Mouse (Mus musculus) kidney, embryonic 15.5 days (tissue): ENCODE results near the gene Mospd3. TPM values are rescaled to one million over a fixed set of nuclear protein-coding genes. Genes with fewer than 3 reads are reported as not detected.

Experiments
- ATAC-seq: fragments of 200-750 bp; cut with Nextera tagmentation; replicated peaks from 2 replicates; pipeline ENCODE4 v1.8.0; 2017; ENCODE audit warnings: moderate TSS enrichment; ENCODE audit not compliant: low FRiP score
- H3K27ac ChIP-seq: fragments of 300-500 bp; sonication (generic); 2 replicates; pipeline ENCODE4 v1.5.1; 2015; ENCODE audit warnings: mild to moderate bottlenecking, inconsistent platforms
- H3K27me3 ChIP-seq: fragments of 300-500 bp; sonication (generic); 2 replicates; pipeline ENCODE4 v1.6.1; 2015; ENCODE audit warnings: inconsistent platforms
- H3K36me3 ChIP-seq: fragments of 300-500 bp; sonication (generic); 2 replicates; pipeline ENCODE4 v1.6.1; 2015; ENCODE audit warnings: inconsistent platforms
- H3K4me1 ChIP-seq: fragments of 300-500 bp; sonication (generic); 2 replicates; pipeline ENCODE4 v1.6.1; 2015; ENCODE audit warnings: inconsistent platforms
- H3K4me2 ChIP-seq: fragments of 300-500 bp; sonication (generic); 2 replicates; pipeline ENCODE4 v1.6.1; 2015; ENCODE audit warnings: moderate library complexity, mild to moderate bottlenecking, inconsistent platforms
- H3K4me3 ChIP-seq: fragments of 300-500 bp; sonication (generic); replicated peaks from 2 replicates; pipeline ENCODE4 v1.5.1; 2015; ENCODE audit warnings: mild to moderate bottlenecking, inconsistent platforms
- H3K9ac ChIP-seq: fragments of 300-500 bp; sonication (generic); 2 replicates; pipeline ENCODE4 v1.6.1; 2015; ENCODE audit warnings: mild to moderate bottlenecking, inconsistent platforms
- H3K9me3 ChIP-seq: fragments of 300-500 bp; sonication (generic); replicated peaks from 2 replicates; pipeline ENCODE4 v1.6.1; 2016; ENCODE audit warnings: inconsistent platforms
- WGBS: fragments of 180-500 bp; shearing (Covaris S2); methylation state at CpG from one replicate; pipeline ENCODE4 v1.1.7; 2015; ENCODE audit warnings: mixed read lengths; 5-methylcytosine and 5-hydroxymethylcytosine counted together
- polyA plus RNA-seq: library from polyadenylated mRNA; unstranded; fragments of >200 nt; fragmentation: Nextera tagmentation; extraction: Ambion mirVana; gene quantifications from 2 replicates; pipeline ENCODE4 v1.2.1, GENCODE M21; 2015

Mospd3 gene
- polyA plus RNA-seq, 1 experiment from 2014 or later = 30.2 TPM

DNA sequence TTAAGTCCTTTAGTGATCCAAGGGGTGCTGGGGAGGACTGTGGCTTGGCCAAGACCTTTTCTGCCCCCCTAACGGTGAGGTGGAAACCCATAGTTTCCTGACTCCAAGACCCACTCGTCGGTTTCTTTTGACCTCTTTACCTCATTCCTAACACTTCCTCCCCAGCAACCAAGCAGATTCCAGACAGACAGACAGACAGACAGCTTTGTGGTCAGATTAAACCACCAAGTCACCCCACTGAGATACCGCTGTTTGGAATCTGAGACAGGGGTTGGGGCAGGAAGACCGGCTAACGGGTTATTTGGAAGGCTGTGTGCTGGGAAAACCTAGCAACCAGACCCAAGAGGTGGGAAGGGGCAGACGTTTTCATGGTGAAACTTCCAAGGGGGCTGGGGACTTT is 30.7 kb downstream of the Mospd3 start:
- Histone ChIP-seq H3K4me2 (no peak overlapping the region), H3K27ac (no peak overlapping the region), H3K9me3 (no peaks in the 10 kb centered on the region), H3K4me1 (peaks cover 8% of the 10 kb centered on the region), H3K27me3 (peaks cover 10% of the 10 kb centered on the region; the same call in 1 of the 2 replicates), H3K9ac (no peak overlapping the region), H3K36me3 (no peaks in the 10 kb centered on the region), H3K4me3 (no peak overlapping the region)
- 50% methylated on average over 7 of the region's 7 CpGs for WGBS
- no peak for ATAC-seq

DNA sequence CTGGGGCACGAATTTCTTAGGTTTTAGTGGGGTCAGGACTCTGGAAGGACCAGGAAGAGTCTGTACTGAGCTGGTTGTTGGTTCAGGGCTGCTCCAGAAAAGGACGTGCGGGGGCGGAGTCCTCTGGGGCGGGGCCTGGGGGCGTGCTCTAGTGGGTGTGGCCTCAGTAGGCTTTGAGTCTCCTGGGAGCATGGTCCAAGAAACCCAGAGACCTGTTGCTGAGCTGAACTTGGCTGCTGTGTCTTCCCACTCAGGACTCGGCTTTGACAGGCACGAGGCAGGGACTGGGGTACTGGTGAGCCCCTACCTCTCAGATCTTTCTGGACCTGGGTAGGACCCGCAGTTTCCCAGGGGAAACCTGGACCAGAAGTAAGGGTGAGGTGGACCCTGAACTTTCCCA is 31.2 kb downstream of the Mospd3 start, which contains the start of gene Tfr2:
Gene Tfr2, plus strand, starts transcription at position 176 of the 400 bp plus-strand sequence.
- H3K36me3 ChIP-seq = no peaks in the 10 kb centered on the region
- no peak within 1 kb of the TSS for H3K27ac ChIP-seq
- H3K4me2 ChIP-seq = no peak within 1 kb of the TSS
- H3K4me1 ChIP-seq = peaks cover 7% of the 10 kb centered on the region
- H3K9ac ChIP-seq = no peak within 1 kb of the TSS
- H3K9me3 ChIP-seq = no peaks in the 10 kb centered on the region
- ATAC-seq = peak; percentile 76
- 30% methylated on average over 9 of the region's 9 CpGs for WGBS
- peaks cover 9% of the 10 kb centered on the region; the same call in 1 of the 2 replicates for H3K27me3 ChIP-seq
- no peak within 1 kb of the TSS for H3K4me3 ChIP-seq

DNA sequence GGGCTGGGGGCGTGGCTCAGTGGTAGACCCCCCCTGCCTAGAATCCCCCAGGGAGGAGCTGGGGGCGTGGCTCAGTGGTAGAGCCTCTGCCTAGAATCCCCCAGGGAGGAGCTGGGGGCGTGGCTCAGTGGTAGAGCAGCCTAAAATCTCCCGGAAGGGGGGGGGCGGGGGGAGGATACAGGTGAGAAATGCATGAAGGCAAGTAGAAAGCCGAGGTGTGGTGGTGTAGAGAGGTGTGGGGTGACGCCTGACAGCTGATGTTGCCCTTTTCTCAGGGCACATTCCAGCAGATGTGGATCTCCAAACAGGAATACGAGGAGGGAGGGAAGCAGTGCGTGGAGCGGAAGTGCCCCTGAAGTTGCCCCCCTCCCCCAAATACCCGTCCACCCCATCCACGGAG is 31.8 kb downstream of the Mospd3 start:
- ATAC-seq = no peak
- no peak overlapping the region for H3K4me2 ChIP-seq
- peaks cover under 1% of the 10 kb centered on the region for H3K4me1 ChIP-seq
- H3K9me3 ChIP-seq = no peaks in the 10 kb centered on the region
- H3K9ac ChIP-seq = no peak overlapping the region
- H3K4me3 ChIP-seq = no peak overlapping the region
- H3K27ac ChIP-seq = no peak overlapping the region
- peaks cover 2% of the 10 kb centered on the region; the same call in 1 of the 2 replicates for H3K27me3 ChIP-seq
- H3K36me3 ChIP-seq = no peaks in the 10 kb centered on the region
- 77% methylated on average over 12 of the region's 12 CpGs for WGBS

DNA sequence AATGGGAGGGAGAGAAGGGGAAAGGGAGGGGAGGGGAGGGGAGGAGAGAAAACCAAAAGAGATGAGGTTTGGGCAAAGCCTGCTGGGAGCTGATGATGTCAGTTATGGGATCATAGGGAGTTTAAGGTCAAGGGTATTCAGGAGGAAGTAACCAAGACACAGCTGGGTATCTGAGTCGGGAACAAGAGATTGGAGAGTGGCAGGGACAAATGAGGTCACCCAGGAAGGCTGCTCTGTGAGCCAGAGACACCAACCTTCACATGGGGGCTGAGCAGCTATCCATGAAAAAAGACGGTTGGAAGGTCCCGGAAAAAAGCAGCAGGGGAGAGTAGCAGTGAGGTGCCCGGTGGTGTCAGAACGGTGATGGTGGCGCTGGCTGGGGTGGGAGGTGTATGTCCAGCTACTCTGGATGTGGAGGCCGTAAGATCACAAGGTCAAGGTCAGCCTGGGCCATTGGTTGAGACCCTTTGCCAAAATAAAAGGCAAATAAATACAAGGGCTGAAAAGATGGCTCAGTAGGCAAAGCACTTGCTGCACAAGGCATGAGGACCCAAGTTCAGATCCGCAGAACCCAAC is 32.5 kb downstream of the Mospd3 start:
- Histone ChIP-seq H3K27ac (no peak overlapping the region), H3K27me3 (no peaks in the 10 kb centered on the region), H3K9me3 (no peaks in the 10 kb centered on the region), H3K4me2 (no peak overlapping the region), H3K4me3 (no peak overlapping the region), H3K9ac (no peak overlapping the region), H3K4me1 (no peaks in the 10 kb centered on the region; the same call in 1 of the 2 replicates), H3K36me3 (no peaks in the 10 kb centered on the region)
- WGBS = 76% methylated on average over 8 of the region's 8 CpGs
- no peak for ATAC-seq

DNA sequence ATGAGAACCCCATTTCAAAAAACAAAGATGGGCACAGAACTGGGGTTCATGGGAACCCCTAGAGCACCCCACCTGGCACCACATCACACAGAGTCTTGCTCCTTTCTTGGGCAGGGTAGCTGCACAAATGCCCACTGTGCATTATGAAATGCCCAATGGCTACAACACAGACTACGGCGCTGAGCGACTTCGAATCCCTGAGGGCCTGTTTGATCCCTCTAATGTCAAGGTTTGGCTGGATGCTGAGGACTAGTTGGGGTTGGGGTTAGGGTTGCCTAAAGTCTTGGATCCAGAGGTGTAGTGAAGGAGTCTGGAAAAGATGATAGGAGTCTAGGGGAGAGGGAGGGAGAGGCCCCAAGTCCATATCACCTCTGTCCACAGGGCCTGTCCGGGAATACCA is 34.4 kb downstream of the Mospd3 start:
- Histone ChIP-seq H3K36me3 (no peaks in the 10 kb centered on the region), H3K27me3 (no peaks in the 10 kb centered on the region), H3K9ac (no peak overlapping the region), H3K9me3 (no peaks in the 10 kb centered on the region), H3K27ac (no peak overlapping the region), H3K4me2 (no peak overlapping the region), H3K4me1 (no peaks in the 10 kb centered on the region; the same call in 1 of the 2 replicates), H3K4me3 (no peak overlapping the region)
- no peak for ATAC-seq
- WGBS = 95% methylated on average over 5 of the region's 5 CpGs

DNA sequence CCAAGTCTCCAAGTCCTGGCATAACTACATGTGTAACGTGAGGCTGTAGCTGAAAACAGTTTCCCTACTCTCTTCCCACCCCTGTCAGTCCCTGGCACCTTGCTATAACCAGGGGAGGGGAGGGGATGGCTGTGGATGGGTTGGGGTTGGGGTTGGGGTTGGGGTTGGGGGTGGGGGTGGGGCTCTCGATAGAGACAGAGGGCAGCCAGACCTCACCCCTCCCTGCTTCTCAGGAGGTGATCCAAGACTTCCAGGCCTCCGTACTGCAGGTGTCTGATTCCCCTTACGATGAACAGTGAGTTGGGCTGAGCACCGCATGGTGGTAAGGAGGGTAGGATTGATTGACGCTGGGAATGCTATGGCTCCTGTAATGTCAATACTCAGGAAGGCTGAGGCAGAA is 35.1 kb downstream of the Mospd3 start:
- Histone ChIP-seq H3K36me3 (no peaks in the 10 kb centered on the region), H3K27ac (no peak overlapping the region), H3K4me2 (no peak overlapping the region), H3K9me3 (no peaks in the 10 kb centered on the region), H3K4me1 (no peaks in the 10 kb centered on the region; the same call in 1 of the 2 replicates), H3K27me3 (no peaks in the 10 kb centered on the region), H3K4me3 (no peak overlapping the region), H3K9ac (no peak overlapping the region)
- 74% methylated on average over 6 of the region's 6 CpGs for WGBS
- ATAC-seq = no peak

DNA sequence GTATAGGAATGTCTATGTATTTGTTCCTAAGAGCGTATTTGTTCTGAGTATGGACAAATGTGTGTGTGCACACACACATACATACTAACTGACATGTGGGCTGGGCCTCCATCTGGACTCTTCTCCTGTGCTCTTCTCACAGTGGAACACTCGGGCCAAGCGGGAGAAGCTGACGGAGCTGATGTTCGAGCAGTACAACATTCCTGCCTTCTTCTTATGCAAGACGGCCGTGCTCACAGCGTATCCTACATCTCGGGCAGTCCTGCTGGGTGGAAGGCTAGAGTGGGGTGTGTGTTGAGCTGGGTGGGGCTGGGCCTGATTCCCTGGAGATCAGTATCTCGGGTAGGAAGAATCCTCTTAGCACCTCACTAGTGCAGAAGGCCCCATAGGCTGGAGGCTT is 37.9 kb downstream of the Mospd3 start:
- Histone ChIP-seq H3K4me2 (no peak overlapping the region), H3K4me1 (no peaks in the 10 kb centered on the region), H3K4me3 (no peak overlapping the region), H3K36me3 (no peaks in the 10 kb centered on the region), H3K9ac (no peak overlapping the region), H3K9me3 (no peaks in the 10 kb centered on the region), H3K27ac (no peak overlapping the region), H3K27me3 (no peaks in the 10 kb centered on the region)
- no peak for ATAC-seq
- WGBS = 76% methylated on average over 10 of the region's 10 CpGs

DNA sequence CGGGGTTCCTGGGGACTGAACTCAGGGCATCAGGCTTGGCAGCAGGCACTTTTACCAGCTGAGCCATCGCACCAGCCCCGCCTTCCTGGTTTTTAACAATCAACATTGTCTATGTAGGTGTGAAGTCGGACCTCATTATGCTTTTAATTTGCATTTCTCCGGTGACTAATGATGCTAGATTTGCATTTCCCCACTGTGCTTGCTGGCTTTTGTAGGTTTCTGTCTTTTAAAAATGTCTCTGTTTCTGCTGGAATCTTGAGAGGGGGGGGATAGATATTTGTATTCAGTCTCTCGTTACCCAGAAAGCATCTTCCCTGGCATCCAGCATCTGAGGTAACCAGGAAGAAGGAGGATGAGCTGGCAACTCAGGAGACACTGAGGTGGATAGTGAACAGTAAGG is 39.3 kb downstream of the Mospd3 start:
- no peaks in the 10 kb centered on the region for H3K27me3 ChIP-seq
- H3K9ac ChIP-seq = no peak overlapping the region
- no peaks in the 10 kb centered on the region for H3K36me3 ChIP-seq
- H3K4me2 ChIP-seq = no peak overlapping the region
- H3K4me3 ChIP-seq = no peak overlapping the region
- H3K9me3 ChIP-seq = no peaks in the 10 kb centered on the region
- H3K4me1 ChIP-seq = no peaks in the 10 kb centered on the region
- 69% methylated on average over 6 of the region's 6 CpGs for WGBS
- no peak for ATAC-seq
- no peak overlapping the region for H3K27ac ChIP-seq

DNA sequence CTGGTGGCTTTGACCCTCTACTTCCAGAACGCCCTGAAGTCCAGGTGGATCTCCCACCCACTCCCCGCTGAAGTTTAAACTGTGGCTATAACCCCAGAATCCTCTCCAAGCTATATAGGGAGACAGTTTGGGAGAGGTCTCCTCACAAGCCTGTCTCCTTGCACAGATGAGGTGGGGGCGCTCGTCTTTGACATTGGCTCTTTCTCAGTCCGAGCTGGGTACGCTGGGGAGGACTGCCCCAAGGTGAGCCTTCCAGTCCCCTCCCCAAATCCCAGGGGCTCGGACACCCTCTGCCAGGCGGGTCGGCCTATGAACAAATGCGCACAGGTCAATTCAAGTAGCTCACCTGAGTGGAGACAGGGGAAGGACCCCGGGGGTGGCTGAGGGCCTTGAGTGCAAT is 47.0 kb downstream of the Mospd3 start:
- Histone ChIP-seq H3K4me2 (peak overlapping the region; percentile 52; the same call in 1 of the 2 replicates), H3K36me3 (no peaks in the 10 kb centered on the region), H3K27ac (no peak overlapping the region), H3K27me3 (peaks cover 24% of the 10 kb centered on the region), H3K4me1 (peaks cover 7% of the 10 kb centered on the region), H3K9ac (no peak overlapping the region), H3K9me3 (no peaks in the 10 kb centered on the region), H3K4me3 (peak overlapping the region; percentile 23; the same call in 1 of the 2 replicates)
- no peak for ATAC-seq
- WGBS = 41% methylated on average over 11 of the region's 11 CpGs

DNA sequence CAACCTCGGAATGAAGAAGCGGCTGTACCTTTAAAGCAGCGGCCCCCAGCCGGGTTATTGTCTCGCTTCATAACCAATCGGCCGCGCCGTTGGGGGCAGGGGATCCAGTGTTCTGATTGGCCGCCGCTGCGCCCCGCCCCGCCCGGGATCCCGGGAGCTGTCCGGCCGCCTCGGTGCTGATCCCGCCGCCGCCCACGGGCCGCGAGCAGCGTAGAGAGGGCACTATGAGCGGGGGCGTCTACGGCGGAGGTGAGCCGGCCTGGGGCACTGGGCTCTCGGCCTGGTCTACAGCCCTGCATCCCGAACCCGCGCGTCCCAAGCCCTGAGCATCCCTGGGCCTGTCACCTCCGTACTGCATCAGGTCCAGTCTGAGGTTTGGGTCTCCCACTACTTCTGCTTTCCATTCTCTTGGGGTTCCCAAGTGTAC is 47.4 kb downstream of the Mospd3 start, which contains the start of gene Actl6b:
Gene Actl6b, plus strand, starts transcription at position 107 of the 427 bp plus-strand sequence.
- Histone ChIP-seq H3K9me3 (no peaks in the 10 kb centered on the region), H3K9ac (no peak within 1 kb of the TSS), H3K27me3 (peaks cover 24% of the 10 kb centered on the region), H3K27ac (no peak within 1 kb of the TSS), H3K36me3 (no peaks in the 10 kb centered on the region), H3K4me1 (peaks cover 7% of the 10 kb centered on the region), H3K4me3 (peak within 1 kb of the TSS; percentile 23), H3K4me2 (peak within 1 kb of the TSS; percentile 52)
- under 1% methylated on average over 37 of the region's 37 CpGs for WGBS
- ATAC-seq = peak; percentile 83

DNA sequence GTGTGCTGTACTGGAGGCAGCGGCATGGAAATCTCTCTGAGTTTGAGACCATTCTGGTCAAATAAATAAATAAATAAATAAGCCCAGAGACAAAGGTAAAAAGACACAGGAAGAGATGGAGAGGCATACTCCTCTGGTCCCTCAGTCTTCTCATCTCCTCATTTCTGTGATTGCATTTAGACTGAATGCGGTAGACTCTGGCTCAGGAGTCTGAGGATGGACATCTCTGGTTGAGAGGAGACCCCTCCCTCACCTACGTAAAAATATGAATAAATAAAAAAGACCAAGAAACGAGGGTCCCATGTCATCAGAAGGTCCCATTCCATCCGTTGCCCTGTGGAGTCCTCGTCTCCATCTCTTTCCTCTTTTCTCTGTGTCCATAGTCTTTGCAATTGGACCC is 47.9 kb downstream of the Mospd3 start:
- Histone ChIP-seq H3K27me3 (peaks cover 24% of the 10 kb centered on the region), H3K9ac (no peak overlapping the region), H3K27ac (no peak overlapping the region), H3K4me2 (peak overlapping the region; percentile 52), H3K36me3 (no peaks in the 10 kb centered on the region), H3K4me1 (peaks cover 7% of the 10 kb centered on the region), H3K9me3 (no peaks in the 10 kb centered on the region), H3K4me3 (peak overlapping the region; percentile 23)
- no peak for ATAC-seq
- 31% methylated on average over 6 of the region's 6 CpGs for WGBS

DNA sequence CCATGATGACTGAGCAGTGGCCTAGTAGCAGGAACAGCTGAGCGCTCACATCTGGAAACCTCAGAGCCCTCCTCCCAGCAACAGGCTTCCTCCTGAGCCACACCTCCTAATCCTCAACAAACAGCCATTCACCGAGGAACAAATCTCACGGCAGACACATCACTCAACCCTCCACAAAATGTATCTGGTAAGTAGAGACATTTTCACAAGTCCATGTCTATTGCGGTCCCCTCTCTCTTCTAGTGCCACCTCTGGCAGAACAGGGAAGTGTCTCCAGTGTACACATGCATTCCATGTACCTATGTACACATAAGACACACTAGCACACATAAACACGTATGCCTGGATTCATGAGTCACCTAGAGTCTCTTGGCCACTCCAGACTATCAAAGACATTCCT is 49.7 kb downstream of the Mospd3 start:
- Histone ChIP-seq H3K4me3 (no peak overlapping the region), H3K9me3 (no peaks in the 10 kb centered on the region), H3K4me2 (no peak overlapping the region), H3K4me1 (peaks cover 7% of the 10 kb centered on the region), H3K27me3 (peaks cover 24% of the 10 kb centered on the region), H3K9ac (no peak overlapping the region), H3K36me3 (no peaks in the 10 kb centered on the region), H3K27ac (no peak overlapping the region)
- ATAC-seq = no peak
- WGBS = 73% methylated on average over 5 of the region's 5 CpGs

DNA sequence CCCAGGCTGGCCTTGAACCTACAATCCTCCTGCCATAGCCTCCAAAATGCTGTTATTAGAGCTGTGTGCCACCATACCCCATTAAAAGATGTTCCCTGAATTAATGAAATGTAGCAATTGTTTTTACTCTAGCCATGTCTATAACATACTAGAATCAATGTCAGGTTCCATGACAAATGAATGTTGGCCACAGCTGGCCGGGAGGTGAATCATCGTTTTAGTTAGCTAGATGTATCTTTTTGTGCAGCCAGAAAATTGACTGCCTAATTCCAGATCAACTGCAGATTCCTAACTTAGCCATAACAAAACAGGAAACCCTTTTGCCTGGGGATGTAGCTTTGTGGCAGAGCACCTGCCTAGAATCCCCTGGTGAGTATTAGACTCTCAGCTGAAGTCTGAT is 51.0 kb downstream of the Mospd3 start:
- Histone ChIP-seq H3K9ac (no peak overlapping the region), H3K9me3 (no peaks in the 10 kb centered on the region), H3K36me3 (no peaks in the 10 kb centered on the region), H3K27ac (no peak overlapping the region), H3K4me2 (no peak overlapping the region), H3K4me3 (no peak overlapping the region), H3K27me3 (peaks cover 19% of the 10 kb centered on the region), H3K4me1 (peaks cover 7% of the 10 kb centered on the region)
- no peak for ATAC-seq
- WGBS = 76% methylated on average over 2 of the region's 2 CpGs
